Mouse (Mus musculus): Measurements from ENCODE around the gene Ipo5. TPM values are rescaled to one million over a fixed set of nuclear protein-coding genes. Genes with fewer than 3 reads are reported as not detected.
A peak's percentile ranks its signal among the peaks of the same experiment; 100 is the strongest.

Ipo5 gene
- total and polyA plus RNA-seq, 3 experiments = 35.5 to 119 (median 98.0) TPM

GRCm38 (mm10) chr14:120880601-120881000 is 30.4 kb upstream of the Ipo5 start:
- intact Hi-C loops (cut with DNase I) = no loop called here
- Histone ChIP-seq H3K4me3 (no peak overlapping the region), H3K36me3 (ENCODE audit: control insufficient read depth, insufficient read depth, low read length) (no peaks in the 10 kb centered on the region), H3K4me1 (ENCODE audit: control insufficient read depth, insufficient read depth, low read length) (no peaks in the 10 kb centered on the region), H3K9ac (ENCODE audit: low read depth, low read length) (no peak overlapping the region), H3K27me3 (ENCODE audit: control insufficient read depth, insufficient read depth, low read length) (no peaks in the 10 kb centered on the region), H3K27ac (no peak overlapping the region), H3K79me2 (replicated peaks; ENCODE audit: control insufficient read depth, insufficient read depth, low read length) (no peaks in the 10 kb centered on the region)
- 53% methylated on average over 4 of the region's 5 CpGs for WGBS
- no peak for DNase-seq
- TF ChIP-seq CTCF (IDR thresholded peaks at IDR 0.05) = no peak
- no peak for TF ChIP-seq EP300 (IDR thresholded peaks at IDR 0.05; ENCODE audit: insufficient read depth, low read depth, low read length)
- no peak for TF ChIP-seq POLR2A (IDR thresholded peaks at IDR 0.05; ENCODE audit: insufficient read depth, low read depth, low read length)

GRCm38 (mm10) chr14:120881054-120881453 is 30.0 kb upstream of the Ipo5 start:
- intact Hi-C loops (cut with DNase I) = no loop called here
- Histone ChIP-seq H3K27ac (no peak overlapping the region), H3K9ac (ENCODE audit: low read depth, low read length) (no peak overlapping the region), H3K4me3 (no peak overlapping the region), H3K79me2 (replicated peaks; ENCODE audit: control insufficient read depth, insufficient read depth, low read length) (no peaks in the 10 kb centered on the region), H3K27me3 (ENCODE audit: control insufficient read depth, insufficient read depth, low read length) (no peaks in the 10 kb centered on the region), H3K4me1 (ENCODE audit: control insufficient read depth, insufficient read depth, low read length) (no peaks in the 10 kb centered on the region), H3K36me3 (ENCODE audit: control insufficient read depth, insufficient read depth, low read length) (no peaks in the 10 kb centered on the region)
- WGBS = 89% methylated on average over 9 of the region's 9 CpGs
- TF ChIP-seq POLR2A (IDR thresholded peaks at IDR 0.05; ENCODE audit: insufficient read depth, low read depth, low read length) = no peak
- no peak for TF ChIP-seq CTCF (IDR thresholded peaks at IDR 0.05)
- TF ChIP-seq EP300 (IDR thresholded peaks at IDR 0.05; ENCODE audit: insufficient read depth, low read depth, low read length) = no peak
- no peak for DNase-seq

- no peaks in the 10 kb centered on the region for H3K36me3 ChIP-seq (ENCODE audit: control insufficient read depth, insufficient read depth, low read length)
- DNase-seq = no peak
- H3K4me3 ChIP-seq = no peak overlapping the region
- H3K79me2 ChIP-seq (replicated peaks; ENCODE audit: control insufficient read depth, insufficient read depth, low read length) = no peaks in the 10 kb centered on the region
- no peak for TF ChIP-seq EP300 (IDR thresholded peaks at IDR 0.05; ENCODE audit: insufficient read depth, low read depth, low read length)
- TF ChIP-seq CTCF (IDR thresholded peaks at IDR 0.05) = no peak
- TF ChIP-seq POLR2A (IDR thresholded peaks at IDR 0.05; ENCODE audit: insufficient read depth, low read depth, low read length) = no peak
- H3K9ac ChIP-seq (ENCODE audit: low read depth, low read length) = no peak overlapping the region
- no peaks in the 10 kb centered on the region for H3K4me1 ChIP-seq (ENCODE audit: control insufficient read depth, insufficient read depth, low read length)
- no peaks in the 10 kb centered on the region for H3K27me3 ChIP-seq (ENCODE audit: control insufficient read depth, insufficient read depth, low read length)
- WGBS = 79% methylated on average over 11 of the region's 11 CpGs
- intact Hi-C loops (cut with DNase I) = no loop called here
- no peak overlapping the region for H3K27ac ChIP-seq
Observed at GRCm38 (mm10) chr14:120888681-120889080, 22.3 kb upstream of the Ipo5 start.

- no peak overlapping the region for H3K9ac ChIP-seq (ENCODE audit: low read depth, low read length)
- no peaks in the 10 kb centered on the region for H3K27me3 ChIP-seq (ENCODE audit: control insufficient read depth, insufficient read depth, low read length)
- H3K36me3 ChIP-seq (ENCODE audit: control insufficient read depth, insufficient read depth, low read length) = no peaks in the 10 kb centered on the region
- 72% methylated on average over 8 of the region's 8 CpGs for WGBS
- H3K4me1 ChIP-seq (ENCODE audit: control insufficient read depth, insufficient read depth, low read length) = no peaks in the 10 kb centered on the region
- intact Hi-C loops (cut with DNase I) = no loop called here
- TF ChIP-seq CTCF (IDR thresholded peaks at IDR 0.05) = 0 out of 2 replicates have a peak, but pooled peaks have one; percentile 21
- no peak for TF ChIP-seq POLR2A (IDR thresholded peaks at IDR 0.05; ENCODE audit: insufficient read depth, low read depth, low read length)
- H3K27ac ChIP-seq = no peak overlapping the region
- no peaks in the 10 kb centered on the region for H3K79me2 ChIP-seq (replicated peaks; ENCODE audit: control insufficient read depth, insufficient read depth, low read length)
- H3K4me3 ChIP-seq = no peak overlapping the region
- DNase-seq = no peak
Observed at GRCm38 (mm10) chr14:120892369-120892768, 18.7 kb upstream of the Ipo5 start.

- Histone ChIP-seq H3K9ac (ENCODE audit: low read depth, low read length) (no peak overlapping the region), H3K79me2 (replicated peaks; ENCODE audit: control insufficient read depth, insufficient read depth, low read length) (no peaks in the 10 kb centered on the region), H3K4me3 (no peak overlapping the region), H3K4me1 (ENCODE audit: control insufficient read depth, insufficient read depth, low read length) (no peaks in the 10 kb centered on the region), H3K36me3 (ENCODE audit: control insufficient read depth, insufficient read depth, low read length) (no peaks in the 10 kb centered on the region), H3K27ac (no peak overlapping the region), H3K27me3 (ENCODE audit: control insufficient read depth, insufficient read depth, low read length) (no peaks in the 10 kb centered on the region)
- WGBS = 74% methylated on average over 11 of the region's 11 CpGs
- intact Hi-C loops (cut with DNase I) = no loop called here
- no peak for DNase-seq
- TF ChIP-seq CTCF (IDR thresholded peaks at IDR 0.05) = no peak
Observed at GRCm38 (mm10) chr14:120896613-120897012, 14.4 kb upstream of the Ipo5 start.

GRCm38 (mm10) chr14:120898876-120899275 is 12.1 kb upstream of the Ipo5 start:
- Histone ChIP-seq H3K79me2 (replicated peaks; ENCODE audit: control insufficient read depth, insufficient read depth, low read length) (no peaks in the 10 kb centered on the region), H3K27ac (no peak overlapping the region), H3K9ac (ENCODE audit: low read depth, low read length) (no peak overlapping the region), H3K27me3 (ENCODE audit: control insufficient read depth, insufficient read depth, low read length) (no peaks in the 10 kb centered on the region), H3K4me3 (no peak overlapping the region), H3K36me3 (ENCODE audit: control insufficient read depth, insufficient read depth, low read length) (no peaks in the 10 kb centered on the region), H3K4me1 (ENCODE audit: control insufficient read depth, insufficient read depth, low read length) (no peaks in the 10 kb centered on the region)
- intact Hi-C loops (cut with DNase I) = no loop called here
- WGBS = 84% methylated on average over 3 of the region's 3 CpGs
- no peak for TF ChIP-seq POLR2A (IDR thresholded peaks at IDR 0.05; ENCODE audit: insufficient read depth, low read depth, low read length)
- TF ChIP-seq CTCF (IDR thresholded peaks at IDR 0.05) = no peak
- no peak for TF ChIP-seq EP300 (IDR thresholded peaks at IDR 0.05; ENCODE audit: insufficient read depth, low read depth, low read length)
- DNase-seq = no peak

Data from heart, adult 2 months (tissue).